Mouse (Mus musculus) bone marrow, adult 2 months (tissue): Measurements from ENCODE around the gene Setdb2.

Source experiments
- CTCF ChIP-seq: fragments of 200-500 bp; IDR thresholded peaks from 2 replicates; pipeline ENCODE4 v1.5.1; 2011; ENCODE audit warnings: low read length, control low read depth; ENCODE audit not compliant: control insufficient read depth, insufficient read depth
- POLR2A ChIP-seq: fragments of 200-500 bp; IDR thresholded peaks from 2 replicates; pipeline ENCODE4 v1.6.1; 2011; ENCODE audit warnings: low read depth, mild to moderate bottlenecking, control low read depth, low read length, borderline replicate concordance; ENCODE audit not compliant: control insufficient read depth

DNA sequence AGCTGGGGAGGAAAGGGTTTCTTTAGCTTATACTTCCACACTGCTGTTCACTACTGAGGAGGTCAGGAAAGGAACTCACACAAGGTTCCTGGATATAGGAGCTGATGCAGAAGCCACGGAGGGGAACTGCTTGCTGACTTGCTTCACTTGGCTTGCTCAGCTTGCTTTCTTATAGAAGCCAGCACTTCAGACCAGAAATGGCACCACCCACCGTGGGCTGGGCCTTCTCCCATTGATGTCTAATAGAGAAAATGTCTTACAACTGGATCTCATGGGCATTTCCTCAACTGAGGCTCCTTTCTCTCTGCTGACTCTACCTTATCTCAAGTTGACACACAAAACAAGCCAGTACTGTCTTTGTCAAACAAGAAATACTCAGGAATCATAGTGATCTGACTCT lies 6.8 kb downstream of the Setdb2 start:
- no peak for TF ChIP-seq CTCF
- no peak for TF ChIP-seq POLR2A
